Mouse (Mus musculus) neural tube, embryonic 11.5 days (tissue): ENCODE data around the gene Prpf19. TPM values are rescaled to one million over a fixed set of nuclear protein-coding genes. Genes with fewer than 3 reads are reported as not detected.

Experiments
- ATAC-seq: fragments of 200-750 bp; cut with Nextera tagmentation; 2 replicates; pipeline ENCODE4 v1.8.0; 2017; ENCODE audit warnings: moderate number of reproducible peaks, mild to moderate bottlenecking, moderate TSS enrichment, moderate library complexity; ENCODE audit not compliant: insufficient read depth, low FRiP score, low TSS enrichment
- DNase-seq: peaks from one replicate; pipeline ENCODE4 v3.0.0-alpha.2; 2015; ENCODE audit warnings: low spot score
- H3K27ac ChIP-seq: fragments of 300-500 bp; sonication (generic); 2 replicates; pipeline ENCODE4 v1.5.1; 2014; ENCODE audit warnings: low read depth, mild to moderate bottlenecking, low read length
- H3K27me3 ChIP-seq: fragments of 300-500 bp; sonication (generic); 2 replicates; pipeline ENCODE4 v1.6.1; 2014; ENCODE audit warnings: mild to moderate bottlenecking, low read length, mixed read lengths; ENCODE audit not compliant: control insufficient read depth, insufficient read depth
- H3K36me3 ChIP-seq: fragments of 300-500 bp; sonication (generic); 2 replicates; pipeline ENCODE4 v1.6.1; 2014; ENCODE audit warnings: mild to moderate bottlenecking, low read length, moderate library complexity, mixed read lengths; ENCODE audit not compliant: control insufficient read depth, insufficient read depth
- H3K4me1 ChIP-seq: fragments of 300-500 bp; sonication (generic); 2 replicates; pipeline ENCODE4 v1.6.1; 2014; ENCODE audit warnings: low read length, mixed read lengths; ENCODE audit not compliant: control insufficient read depth, insufficient read depth
- H3K4me2 ChIP-seq: fragments of 300-500 bp; sonication (generic); 2 replicates; pipeline ENCODE4 v1.6.1; 2014; ENCODE audit warnings: low read depth, mild to moderate bottlenecking, moderate library complexity
- H3K4me3 ChIP-seq: fragments of 300-500 bp; sonication (generic); 2 replicates; pipeline ENCODE4 v1.5.1; 2014; ENCODE audit warnings: low read depth, low read length
- H3K9ac ChIP-seq: fragments of 300-500 bp; sonication (generic); 2 replicates; pipeline ENCODE4 v1.6.1; 2014; ENCODE audit warnings: mild to moderate bottlenecking, low read length
- H3K9me3 ChIP-seq: fragments of 300-500 bp; sonication (generic); 2 replicates; pipeline ENCODE4 v1.6.1; 2016; ENCODE audit warnings: low read length; ENCODE audit not compliant: control insufficient read depth
- WGBS: fragments of 180-500 bp; shearing (Covaris S2); extraction: QIAGEN DNeasy Blood & Tissue Kit; methylation state at CpG from one replicate; pipeline ENCODE4 v1.1.7; 2014; 5-methylcytosine and 5-hydroxymethylcytosine counted together
- polyA plus RNA-seq: library from polyadenylated mRNA; unstranded; fragments of >200 nt; fragmentation: Nextera tagmentation; extraction: Ambion mirVana; gene quantifications from 2 replicates; pipeline ENCODE4 v1.2.1, GENCODE M21; 2014

Gene Prpf19
- 47.3 and 56.8 TPM in 2 replicates for polyA plus RNA-seq

- peak within 1 kb of the TSS; percentile 91 for H3K9ac ChIP-seq
- H3K4me1 ChIP-seq: peaks cover 6% of the 10 kb centered on the region; the same call in 1 of the 2 replicates
- H3K36me3 ChIP-seq: peaks cover 8% of the 10 kb centered on the region
- peak; percentile 93 for ATAC-seq
- 0% methylated on average over 43 of the region's 43 CpGs for WGBS
- H3K9me3 ChIP-seq: no peaks in the 10 kb centered on the region
- DNase-seq: peak; percentile 98
- peak within 1 kb of the TSS; percentile 46 for H3K4me2 ChIP-seq
- H3K27ac ChIP-seq: peak within 1 kb of the TSS; percentile 90
- peak within 1 kb of the TSS; percentile 82 for H3K4me3 ChIP-seq
- H3K27me3 ChIP-seq: no peaks in the 10 kb centered on the region
Measured at GRCm38 (mm10) chr19:10895016-10895528, at the start of gene Prpf19. TSS of gene Prpf19 (plus strand) at chr19:10895231.

DNA sequence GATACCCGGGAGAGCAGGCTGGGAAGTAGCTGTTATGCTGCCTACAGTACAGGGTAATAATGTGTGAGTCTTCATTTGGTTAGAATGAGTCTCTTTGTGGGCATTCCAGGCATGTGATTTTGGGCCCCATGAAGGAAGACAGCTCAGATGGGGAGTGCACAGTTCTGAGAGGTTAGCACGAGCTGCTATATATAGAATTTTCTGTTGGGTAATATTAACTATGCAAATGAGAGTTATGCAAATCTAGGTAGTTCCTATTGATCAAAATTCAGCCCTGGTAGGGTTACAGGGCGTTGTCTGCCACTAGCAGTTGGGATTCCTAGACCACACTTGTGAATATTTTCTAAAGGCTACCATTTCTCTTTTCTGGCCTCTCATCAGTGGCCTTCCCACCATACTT is 49.6 kb upstream of the Prpf19 start:
- no peaks in the 10 kb centered on the region for H3K4me1 ChIP-seq
- WGBS: 90% methylated on average over 3 of the region's 3 CpGs
- no peak overlapping the region for H3K27ac ChIP-seq
- H3K27me3 ChIP-seq: no peaks in the 10 kb centered on the region
- H3K4me3 ChIP-seq: no peak overlapping the region
- H3K36me3 ChIP-seq: no peaks in the 10 kb centered on the region
- no peak overlapping the region for H3K4me2 ChIP-seq
- H3K9ac ChIP-seq: no peak overlapping the region
- H3K9me3 ChIP-seq: no peaks in the 10 kb centered on the region
- ATAC-seq (no peak), DNase-seq (no peak)

- Histone ChIP-seq H3K4me3 (no peak overlapping the region), H3K27ac (no peak overlapping the region), H3K9me3 (no peaks in the 10 kb centered on the region), H3K36me3 (no peaks in the 10 kb centered on the region), H3K4me2 (no peak overlapping the region), H3K4me1 (no peaks in the 10 kb centered on the region), H3K9ac (no peak overlapping the region), H3K27me3 (no peaks in the 10 kb centered on the region)
- ATAC-seq (no peak), DNase-seq (no peak)
- WGBS: 63% methylated on average over 7 of the region's 7 CpGs
Measured at GRCm38 (mm10) chr19:10846150-10846549, 48.9 kb upstream of the Prpf19 start.

DNA sequence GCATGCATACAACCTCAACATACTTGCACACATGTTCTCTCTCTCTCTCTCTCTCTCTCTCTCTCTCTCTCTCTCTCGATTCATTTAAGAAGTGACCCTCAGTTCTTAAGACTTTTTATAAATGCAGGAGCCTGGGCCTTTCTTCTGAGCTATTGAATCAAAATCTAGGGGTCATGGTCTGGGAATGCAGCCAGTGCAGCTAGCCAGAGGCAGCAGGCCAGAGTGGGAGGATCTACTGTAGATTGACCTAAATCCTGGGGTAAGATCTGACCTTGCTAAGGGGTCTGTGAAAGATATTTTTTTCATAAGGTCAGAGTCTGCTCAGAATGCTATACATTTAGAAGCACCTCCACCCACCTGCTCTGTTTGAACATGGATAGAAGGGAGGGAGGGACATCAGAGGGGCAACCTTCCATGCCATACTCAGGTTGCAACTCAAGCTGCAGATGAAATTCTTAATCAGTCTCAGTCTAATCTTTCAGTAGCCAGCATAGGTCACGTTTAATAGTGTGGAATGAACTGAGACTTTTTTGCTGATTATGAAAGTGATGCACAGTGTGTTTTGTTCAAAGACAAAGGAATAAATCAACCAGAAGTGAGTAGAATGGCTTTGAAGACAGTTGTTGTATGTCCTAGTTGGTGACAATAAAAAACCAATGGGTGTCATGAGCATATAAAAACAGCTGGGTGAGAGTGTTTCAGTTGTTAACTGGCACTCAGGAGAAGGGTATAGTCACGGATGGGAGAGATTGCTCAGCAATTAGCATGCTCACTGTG is 47.5 kb upstream of the Prpf19 start:
- no peak for DNase-seq
- no peaks in the 10 kb centered on the region for H3K27me3 ChIP-seq
- no peaks in the 10 kb centered on the region for H3K4me1 ChIP-seq
- no peak for ATAC-seq
- no peak overlapping the region for H3K9ac ChIP-seq
- no peak overlapping the region for H3K27ac ChIP-seq
- H3K4me2 ChIP-seq: no peak overlapping the region
- no peak overlapping the region for H3K4me3 ChIP-seq
- H3K9me3 ChIP-seq: no peaks in the 10 kb centered on the region
- WGBS: 55% methylated on average over 3 of the region's 3 CpGs
- no peaks in the 10 kb centered on the region for H3K36me3 ChIP-seq

DNA sequence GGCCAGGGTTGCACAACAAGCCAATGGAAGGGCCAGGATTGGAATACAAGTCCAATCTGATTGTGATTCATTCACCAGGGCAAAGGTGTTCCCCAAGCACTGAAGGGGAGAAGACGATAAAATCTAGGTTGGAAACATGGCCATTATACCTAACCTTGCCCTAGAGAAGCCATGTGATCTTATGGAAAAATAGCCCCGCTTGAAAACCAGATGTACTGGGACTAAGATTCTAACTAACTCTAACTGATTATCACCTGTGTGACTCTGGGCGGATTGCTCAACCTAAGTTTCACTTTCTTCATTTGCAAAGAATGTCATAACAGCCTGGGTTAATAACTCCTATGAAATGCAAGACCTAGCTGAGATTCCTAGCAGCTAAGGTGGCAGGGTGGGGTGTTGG is 39.6 kb upstream of the Prpf19 start:
- Histone ChIP-seq H3K9ac (no peak overlapping the region), H3K4me2 (no peak overlapping the region), H3K27me3 (no peaks in the 10 kb centered on the region), H3K4me3 (no peak overlapping the region), H3K27ac (no peak overlapping the region), H3K36me3 (peaks cover 19% of the 10 kb centered on the region), H3K4me1 (no peaks in the 10 kb centered on the region), H3K9me3 (no peaks in the 10 kb centered on the region)
- WGBS: 83% methylated on average over 3 of the region's 3 CpGs
- DNase-seq (no peak), ATAC-seq (no peak)

- H3K9ac ChIP-seq: no peak overlapping the region
- no peak for DNase-seq
Measured at GRCm38 (mm10) chr19:10856520-10856919, 38.5 kb upstream of the Prpf19 start.

GRCm38 (mm10) chr19:10860072-10860497 is 34.9 kb upstream of the Prpf19 start:
- 54% methylated on average over 22 of the region's 22 CpGs for WGBS

More at GRCm38 (mm10) chr19:10856520-10856919, 38.5 kb upstream of the Prpf19 start:
- H3K27ac ChIP-seq: no peak overlapping the region
- no peaks in the 10 kb centered on the region for H3K27me3 ChIP-seq
- H3K36me3 ChIP-seq: peaks cover 27% of the 10 kb centered on the region
- WGBS: 53% methylated on average over 2 of the region's 2 CpGs
- ATAC-seq: no peak
- H3K9me3 ChIP-seq: no peaks in the 10 kb centered on the region
- H3K4me3 ChIP-seq: no peak overlapping the region
- H3K4me2 ChIP-seq: no peak overlapping the region
- H3K4me1 ChIP-seq: no peaks in the 10 kb centered on the region

DNA sequence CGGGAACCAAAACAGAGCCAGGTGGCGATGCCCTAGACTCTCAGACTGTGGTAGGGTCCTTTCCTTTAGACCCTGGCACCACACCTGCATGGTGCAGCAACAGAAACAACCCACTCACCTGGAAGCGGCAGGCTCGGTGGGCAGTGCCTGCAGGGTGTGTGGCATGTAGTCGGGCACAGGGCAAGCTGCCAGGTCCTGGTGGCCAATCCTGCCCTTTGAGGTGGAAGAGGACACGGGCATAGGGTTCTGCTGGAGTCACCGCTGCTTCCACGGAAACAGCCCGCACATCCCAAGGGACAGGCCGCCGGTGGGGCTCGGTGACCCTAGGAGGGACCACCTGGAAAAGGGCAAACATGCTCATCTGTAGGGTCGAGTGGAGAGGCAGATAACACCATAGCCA is 28.7 kb upstream of the Prpf19 start:
- Histone ChIP-seq H3K4me2 (no peak overlapping the region), H3K36me3 (peaks cover 43% of the 10 kb centered on the region), H3K9me3 (no peaks in the 10 kb centered on the region), H3K4me1 (peaks cover 9% of the 10 kb centered on the region), H3K9ac (no peak overlapping the region), H3K27me3 (no peaks in the 10 kb centered on the region), H3K27ac (no peak overlapping the region), H3K4me3 (no peak overlapping the region)
- 97% methylated on average over 13 of the region's 13 CpGs for WGBS
- DNase-seq: no peak
- ATAC-seq: no peak

More at GRCm38 (mm10) chr19:10860072-10860497, 34.9 kb upstream of the Prpf19 start:
- no peak for DNase-seq
- no peak overlapping the region for H3K4me3 ChIP-seq
- no peak overlapping the region for H3K27ac ChIP-seq
- no peaks in the 10 kb centered on the region for H3K27me3 ChIP-seq
- ATAC-seq: no peak
- H3K9me3 ChIP-seq: no peaks in the 10 kb centered on the region
- no peaks in the 10 kb centered on the region for H3K4me1 ChIP-seq
- peaks cover 54% of the 10 kb centered on the region for H3K36me3 ChIP-seq
- no peak overlapping the region for H3K4me2 ChIP-seq
- no peak overlapping the region for H3K9ac ChIP-seq
